Mouse (Mus musculus): ENCODE measurements around the gene Map1a. TPM values are rescaled to one million over a fixed set of nuclear protein-coding genes. Genes with fewer than 3 reads are reported as not detected.

Map1a gene
- polyA plus RNA-seq, 1 experiment from 2014 or later, result 2.1 TPM

DNA sequence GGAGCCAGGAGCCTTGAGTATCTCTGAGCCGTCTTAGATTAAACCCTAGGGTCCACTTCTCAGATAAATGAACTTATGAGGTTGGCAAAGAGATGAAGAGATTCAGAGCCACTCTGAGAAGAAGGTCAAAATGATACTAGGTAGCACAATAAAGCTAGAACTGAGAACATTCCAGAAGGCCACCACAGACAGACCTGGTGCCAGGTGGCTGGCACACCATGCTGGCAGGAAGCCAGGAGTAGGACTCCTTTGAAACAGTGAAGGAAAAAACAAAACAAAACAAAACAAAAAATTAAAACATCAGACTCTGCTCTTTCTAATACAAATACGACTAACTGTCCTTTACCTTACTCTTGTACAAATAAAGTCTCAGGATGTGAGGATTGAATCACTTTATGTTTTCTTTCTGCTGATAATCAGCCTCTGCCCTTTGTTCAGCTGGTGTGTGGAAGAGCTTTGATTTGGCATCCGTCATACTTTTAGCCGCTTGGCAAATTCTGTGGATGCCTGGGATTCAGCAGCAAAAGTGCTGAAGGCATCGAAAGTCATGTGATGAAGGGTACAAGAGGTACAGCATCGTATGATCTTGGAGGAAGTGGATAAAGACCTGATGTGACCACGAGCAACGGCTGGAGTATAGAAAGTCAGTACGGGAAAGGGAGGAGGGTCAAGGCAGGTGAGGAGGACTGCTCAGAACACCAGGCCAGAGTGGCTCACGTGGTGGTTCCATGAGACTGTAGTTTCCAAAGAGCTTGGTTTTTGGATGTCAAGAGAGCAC, 34.5 kb downstream of the Map1a start:
- Histone ChIP-seq H3K9me3 (ENCODE audit: control insufficient read depth, low read length) (no peaks in the 10 kb centered on the region), H3K36me3 (ENCODE audit: control insufficient read depth, insufficient read depth, low read length) (no peaks in the 10 kb centered on the region), H3K4me1 (replicated peaks; ENCODE audit: control insufficient read depth, insufficient read depth) (no peaks in the 10 kb centered on the region), H3K4me3 (ENCODE audit: low read depth, low read length) (no peak overlapping the region), H3K27me3 (ENCODE audit: control insufficient read depth, insufficient read depth, low read length) (no peaks in the 10 kb centered on the region), H3K27ac (replicated peaks) (no peak overlapping the region), H3K9ac (ENCODE audit: low read length) (no peak overlapping the region), H3K4me2 (replicated peaks; ENCODE audit: low read depth) (no peak overlapping the region)
- DNase-seq (ENCODE audit: low spot score) (no peak), ATAC-seq (ENCODE audit: low FRiP score, low TSS enrichment) (no peak)
- TF ChIP-seq EP300 (optimal IDR thresholded peaks at IDR 0.05), result no peak
- TF ChIP-seq CTCF (IDR thresholded peaks at IDR 0.05; ENCODE audit: low read depth), result no peak
- WGBS, result 75% methylated on average over 10 of the region's 10 CpGs

- Histone ChIP-seq H3K4me3 (ENCODE audit: low read depth, low read length) (no peak overlapping the region), H3K9ac (ENCODE audit: low read length) (no peak overlapping the region), H3K4me1 (replicated peaks; ENCODE audit: control insufficient read depth, insufficient read depth) (no peaks in the 10 kb centered on the region), H3K9me3 (ENCODE audit: control insufficient read depth, low read length) (no peaks in the 10 kb centered on the region), H3K27me3 (ENCODE audit: control insufficient read depth, insufficient read depth, low read length) (no peaks in the 10 kb centered on the region), H3K27ac (replicated peaks) (no peak overlapping the region), H3K36me3 (ENCODE audit: control insufficient read depth, insufficient read depth, low read length) (no peaks in the 10 kb centered on the region; the same call in 1 of the 2 replicates), H3K4me2 (replicated peaks; ENCODE audit: low read depth) (no peak overlapping the region)
- WGBS, result 94% methylated on average over 2 of the region's 2 CpGs
- DNase-seq (ENCODE audit: low spot score), result no peak
- TF ChIP-seq CTCF (IDR thresholded peaks at IDR 0.05; ENCODE audit: low read depth) (no peak), EP300 (optimal IDR thresholded peaks at IDR 0.05) (no peak)
- ATAC-seq (ENCODE audit: low FRiP score, low TSS enrichment), result no peak
These were observed 40.1 kb downstream of the Map1a start for GRCm38 (mm10) chr2:121329492-121329891.

GRCm38 (mm10) chr2:121339057-121339456, 49.7 kb downstream of the Map1a start:
- ATAC-seq (ENCODE audit: low FRiP score, low TSS enrichment) (no peak), DNase-seq (ENCODE audit: low spot score) (no peak)
- H3K4me3 ChIP-seq (ENCODE audit: low read depth, low read length), result no peak overlapping the region
- H3K9me3 ChIP-seq (ENCODE audit: control insufficient read depth, low read length), result no peaks in the 10 kb centered on the region
- no peak overlapping the region for H3K9ac ChIP-seq (ENCODE audit: low read length)
- no peak overlapping the region for H3K4me2 ChIP-seq (replicated peaks; ENCODE audit: low read depth)
- no peaks in the 10 kb centered on the region for H3K27me3 ChIP-seq (ENCODE audit: control insufficient read depth, insufficient read depth, low read length)
- H3K27ac ChIP-seq (replicated peaks), result no peak overlapping the region
- TF ChIP-seq EP300 (optimal IDR thresholded peaks at IDR 0.05) (no peak), CTCF (IDR thresholded peaks at IDR 0.05; ENCODE audit: low read depth) (peak; percentile 52)
- peaks cover 2% of the 10 kb centered on the region; the same call in 1 of the 2 replicates for H3K36me3 ChIP-seq (ENCODE audit: control insufficient read depth, insufficient read depth, low read length)
- no peaks in the 10 kb centered on the region for H3K4me1 ChIP-seq (replicated peaks; ENCODE audit: control insufficient read depth, insufficient read depth)

GRCm38 (mm10) chr2:121353156-121353555, 63.8 kb downstream of the Map1a start:
- H3K4me3 ChIP-seq (ENCODE audit: low read depth, low read length), result no peak overlapping the region
- no peaks in the 10 kb centered on the region; the same call in 1 of the 2 replicates for H3K36me3 ChIP-seq (ENCODE audit: control insufficient read depth, insufficient read depth, low read length)
- no peak overlapping the region for H3K9ac ChIP-seq (ENCODE audit: low read length)
- TF ChIP-seq EP300 (optimal IDR thresholded peaks at IDR 0.05) (no peak), CTCF (IDR thresholded peaks at IDR 0.05; ENCODE audit: low read depth) (no peak)
- no peak overlapping the region for H3K4me2 ChIP-seq (replicated peaks; ENCODE audit: low read depth)
- ATAC-seq (ENCODE audit: low FRiP score, low TSS enrichment) (no peak), DNase-seq (ENCODE audit: low spot score) (no peak)
- no peaks in the 10 kb centered on the region for H3K4me1 ChIP-seq (replicated peaks; ENCODE audit: control insufficient read depth, insufficient read depth)
- 57% methylated on average over 8 of the region's 8 CpGs for WGBS
- no peaks in the 10 kb centered on the region for H3K9me3 ChIP-seq (ENCODE audit: control insufficient read depth, low read length)
- no peak overlapping the region for H3K27ac ChIP-seq (replicated peaks)
- no peaks in the 10 kb centered on the region for H3K27me3 ChIP-seq (ENCODE audit: control insufficient read depth, insufficient read depth, low read length)

GRCm38 (mm10) chr2:121354378-121354777, 65.0 kb downstream of the Map1a start:
- Histone ChIP-seq H3K27me3 (ENCODE audit: control insufficient read depth, insufficient read depth, low read length) (no peaks in the 10 kb centered on the region), H3K4me3 (ENCODE audit: low read depth, low read length) (peak overlapping the region; percentile 71), H3K4me1 (replicated peaks; ENCODE audit: control insufficient read depth, insufficient read depth) (no peaks in the 10 kb centered on the region), H3K27ac (replicated peaks) (peak overlapping the region; percentile 56), H3K4me2 (replicated peaks; ENCODE audit: low read depth) (peak overlapping the region; percentile 96), H3K36me3 (ENCODE audit: control insufficient read depth, insufficient read depth, low read length) (no peaks in the 10 kb centered on the region; the same call in 1 of the 2 replicates), H3K9me3 (ENCODE audit: control insufficient read depth, low read length) (no peaks in the 10 kb centered on the region), H3K9ac (ENCODE audit: low read length) (peak overlapping the region; percentile 73)
- 3% methylated on average over 6 of the region's 6 CpGs for WGBS
- TF ChIP-seq EP300 (optimal IDR thresholded peaks at IDR 0.05) (no peak), CTCF (IDR thresholded peaks at IDR 0.05; ENCODE audit: low read depth) (no peak)
- no peak for DNase-seq (ENCODE audit: low spot score)
- ATAC-seq (ENCODE audit: low FRiP score, low TSS enrichment), result no peak
